Mouse (Mus musculus) liver, postnatal 0 days (tissue): ENCODE results near the gene Krba1. TPM values are rescaled to one million over a fixed set of nuclear protein-coding genes. Genes with fewer than 3 reads are reported as not detected.

ENCODE experiments used
- ATAC-seq: fragments of 200-750 bp; cut with Nextera tagmentation; 2 replicates; pipeline ENCODE4 v1.8.0; 2017; ENCODE audit warnings: mild to moderate bottlenecking, moderate library complexity
- DNase-seq: peaks from one replicate; pipeline ENCODE4 v3.0.0-alpha.2; 2016
- H3K27ac ChIP-seq: fragments of 300-500 bp; sonication (generic); 2 replicates; pipeline ENCODE4 v1.5.1; 2014; ENCODE audit warnings: antibody characterized with exemption, moderate library complexity, mild to moderate bottlenecking, low read depth
- H3K27me3 ChIP-seq: fragments of 300-500 bp; sonication (generic); 2 replicates; pipeline ENCODE4 v1.6.1; 2014; ENCODE audit warnings: low read length, control low read depth, mixed read lengths; ENCODE audit not compliant: insufficient read depth
- H3K36me3 ChIP-seq: fragments of 300-500 bp; sonication (generic); replicated peaks from 2 replicates; pipeline ENCODE4 v1.6.1; 2014; ENCODE audit warnings: mild to moderate bottlenecking, control low read depth, low read length, moderate library complexity, mixed read lengths; ENCODE audit not compliant: insufficient read depth
- H3K4me1 ChIP-seq: fragments of 300-500 bp; sonication (generic); 2 replicates; pipeline ENCODE4 v1.6.1; 2014; ENCODE audit warnings: antibody characterized with exemption, mild to moderate bottlenecking, control low read depth; ENCODE audit not compliant: insufficient read depth
- H3K4me2 ChIP-seq: fragments of 300-500 bp; sonication (generic); 2 replicates; pipeline ENCODE4 v1.6.1; 2014; ENCODE audit warnings: low read depth, mild to moderate bottlenecking, low read length, moderate library complexity, mixed read lengths
- H3K4me3 ChIP-seq: fragments of 300-500 bp; sonication (generic); 2 replicates; pipeline ENCODE4 v1.5.1; 2014; ENCODE audit warnings: low read depth, low read length
- H3K9ac ChIP-seq: fragments of 300-500 bp; sonication (generic); replicated peaks from 2 replicates; pipeline ENCODE4 v1.6.1; 2014; ENCODE audit warnings: mild to moderate bottlenecking, moderate library complexity
- H3K9me3 ChIP-seq: fragments of 300-500 bp; sonication (generic); 2 replicates; pipeline ENCODE4 v1.6.1; 2016; ENCODE audit warnings: mild to moderate bottlenecking, control low read depth, low read length, mixed read lengths
- CTCF ChIP-seq: sonication (generic); IDR thresholded peaks from 2 replicates; pipeline ENCODE4 v1.5.1; 2016; ENCODE audit warnings: antibody characterized with exemption, low read depth
- EP300 ChIP-seq: IDR thresholded peaks from 2 replicates; pipeline ENCODE4 v1.6.1; 2016; ENCODE audit warnings: antibody characterized with exemption, low read depth, mild to moderate bottlenecking
- WGBS: fragments of 180-500 bp; shearing (Covaris S2); extraction: QIAGEN DNeasy Blood & Tissue Kit; methylation state at CpG from one replicate; pipeline ENCODE4 v1.1.7; 2014; ENCODE audit not compliant: insufficient replicate concordance; 5-methylcytosine and 5-hydroxymethylcytosine counted together
- polyA plus RNA-seq: library from polyadenylated mRNA; unstranded; fragments of >200 nt; fragmentation: Nextera tagmentation; extraction: Ambion mirVana; gene quantifications from 2 replicates; pipeline ENCODE4 v1.2.1, GENCODE M21; 2015

Krba1 gene
- polyA plus RNA-seq, 1 experiment from 2014 or later, result 1.9 TPM

DNA sequence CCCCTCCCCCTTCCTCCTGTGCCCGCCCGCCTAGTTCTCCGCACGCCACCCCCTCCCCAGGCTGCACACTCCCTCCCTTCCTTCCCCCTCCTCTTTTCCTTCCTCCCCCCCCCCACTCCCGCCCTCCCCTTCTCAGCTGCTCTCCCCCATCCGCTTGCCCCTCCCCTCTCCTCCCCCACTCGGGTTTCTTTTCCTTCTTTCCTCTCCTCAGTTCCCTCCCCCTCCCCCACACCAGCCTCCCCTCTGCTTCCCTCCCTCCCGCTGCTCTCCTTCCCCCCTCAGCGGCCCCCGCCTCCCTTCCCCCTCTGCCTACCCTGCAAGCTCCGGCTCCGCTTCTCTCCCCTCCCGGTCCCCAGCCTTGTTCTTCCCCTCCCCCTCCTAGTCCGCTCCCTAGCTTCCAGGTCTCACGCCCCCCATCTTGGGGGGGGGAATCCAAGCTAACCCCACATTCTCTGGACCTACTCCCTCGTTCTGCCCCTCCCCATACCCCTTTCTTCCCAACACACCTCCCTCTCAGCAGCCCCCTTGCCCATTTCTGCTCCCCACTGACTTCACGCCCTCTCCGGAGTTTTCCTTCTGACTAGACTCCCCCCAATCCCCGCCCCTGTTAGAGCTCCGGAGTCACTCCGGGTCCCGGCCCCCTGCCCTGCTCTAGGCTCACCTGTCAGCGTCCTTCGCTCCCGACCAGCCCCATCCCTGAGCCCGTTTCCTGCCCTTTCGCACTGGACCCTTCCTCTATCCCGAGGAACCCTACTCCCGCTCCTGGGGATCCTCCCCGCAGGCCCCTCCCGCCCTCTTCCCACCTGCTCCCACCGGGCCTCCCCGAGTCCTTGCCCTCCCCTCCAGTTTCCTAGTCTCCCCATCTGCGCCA lies 49.2 kb downstream of the Krba1 start:
- WGBS, result 1% methylated on average over 30 of the region's 34 CpGs
- peak overlapping the region; percentile 63 for H3K4me3 ChIP-seq
- H3K9ac ChIP-seq, result peak overlapping the region; percentile 64
- H3K27me3 ChIP-seq, result 0 out of 2 replicates have a peak, but pooled peaks cover 4% of the 10 kb centered on the region
- TF ChIP-seq EP300 (no peak), CTCF (no peak)
- no peaks in the 10 kb centered on the region for H3K9me3 ChIP-seq
- peak overlapping the region; percentile 83 for H3K27ac ChIP-seq
- H3K4me2 ChIP-seq, result peak overlapping the region; percentile 85
- ATAC-seq, result peak; percentile 66
- H3K4me1 ChIP-seq, result peaks cover 2% of the 10 kb centered on the region; the same call in 1 of the 2 replicates
- DNase-seq, result peak; percentile 82
- peaks cover 8% of the 10 kb centered on the region; the same call in 1 of the 2 replicates for H3K36me3 ChIP-seq

DNA sequence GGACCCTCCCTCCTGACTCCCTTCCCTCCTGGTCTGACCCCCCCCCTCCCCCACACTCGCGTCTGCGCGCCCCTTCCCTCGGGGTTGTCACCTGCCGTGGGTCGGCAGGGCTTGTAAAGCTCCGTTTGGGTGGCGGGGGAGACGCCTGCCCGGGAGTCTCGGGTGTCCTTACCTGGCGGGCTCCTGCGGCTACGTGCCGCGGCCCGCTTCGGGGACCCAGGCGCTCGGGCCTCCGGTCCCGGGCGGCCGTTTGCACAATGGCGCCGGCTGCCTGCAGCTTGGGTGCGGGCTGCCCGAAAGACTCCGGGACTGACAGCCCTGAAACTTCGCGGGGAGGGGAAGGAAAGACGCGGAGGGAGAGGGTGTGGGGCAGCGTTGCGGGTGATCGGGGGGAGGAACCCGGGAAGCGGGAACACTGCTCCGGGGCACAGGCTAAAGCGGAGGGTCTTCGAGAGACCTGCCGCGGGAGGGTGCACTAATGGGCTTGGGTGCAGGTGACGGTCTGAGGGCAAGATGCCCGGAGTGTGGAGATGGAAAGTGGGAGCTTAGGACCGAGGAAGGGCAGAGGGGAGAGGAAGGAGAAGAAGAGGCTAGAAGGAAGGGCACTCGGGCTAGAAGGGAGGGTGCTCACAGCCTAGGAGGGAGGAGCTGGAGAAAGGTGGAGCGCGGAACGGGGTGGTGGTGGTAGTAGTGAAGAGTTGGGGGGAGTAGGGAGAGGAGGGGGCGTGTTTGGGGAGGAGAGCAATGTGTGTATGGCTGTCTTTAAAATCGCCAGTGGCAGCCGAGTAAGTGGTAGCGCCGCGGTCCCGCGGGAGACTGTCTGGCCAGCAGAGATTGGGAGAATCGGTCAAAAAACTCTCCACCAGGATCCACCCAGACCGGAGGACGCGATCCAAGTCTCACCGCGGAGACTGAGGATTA lies 50.1 kb downstream of the Krba1 start, which contains the start of gene Zfp467:
TSS of gene Zfp467 (minus strand) at position 645 of the 921 bp plus-strand sequence.
- ATAC-seq (no peak), DNase-seq (peak; percentile 44)
- 0 out of 2 replicates have a peak, but pooled peaks cover 4% of the 10 kb centered on the region for H3K27me3 ChIP-seq
- H3K27ac ChIP-seq, result peak within 1 kb of the TSS; percentile 83
- 1% methylated on average over 62 of the region's 65 CpGs for WGBS
- no peaks in the 10 kb centered on the region for H3K9me3 ChIP-seq
- H3K4me3 ChIP-seq, result peak within 1 kb of the TSS; percentile 63
- peaks cover 8% of the 10 kb centered on the region; the same call in 1 of the 2 replicates for H3K36me3 ChIP-seq
- TF ChIP-seq CTCF (no peak; the same call in 1 of the 2 replicates), EP300 (no peak)
- H3K9ac ChIP-seq, result peak within 1 kb of the TSS; percentile 64
- peak within 1 kb of the TSS; percentile 85 for H3K4me2 ChIP-seq
- peaks cover 2% of the 10 kb centered on the region; the same call in 1 of the 2 replicates for H3K4me1 ChIP-seq

DNA sequence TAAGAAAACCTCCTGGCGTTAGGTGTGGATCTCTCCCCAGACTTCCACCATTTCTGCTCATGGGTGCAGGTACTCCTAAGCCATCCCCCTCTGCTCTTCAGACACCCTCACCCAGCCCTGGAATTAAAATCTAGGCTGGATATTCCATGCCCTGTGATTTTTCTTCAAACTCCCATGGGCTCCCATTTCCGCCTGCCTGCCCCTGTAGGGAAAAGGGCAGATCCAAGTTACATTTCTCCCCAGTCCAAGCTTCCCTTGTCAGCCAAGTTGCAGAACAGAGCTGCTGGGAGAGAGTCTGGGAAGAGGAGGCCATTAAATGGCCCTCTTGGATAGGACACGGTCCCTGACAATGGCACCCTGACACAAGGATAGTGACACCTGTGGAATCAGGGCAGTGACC lies 50.9 kb downstream of the Krba1 start:
- ATAC-seq (no peak), DNase-seq (no peak)
- Histone ChIP-seq H3K4me1 (peaks cover 2% of the 10 kb centered on the region; the same call in 1 of the 2 replicates), H3K4me2 (peak overlapping the region; percentile 85), H3K27me3 (0 out of 2 replicates have a peak, but pooled peaks cover 4% of the 10 kb centered on the region), H3K27ac (peak overlapping the region; percentile 83; the same call in 1 of the 2 replicates), H3K4me3 (peak overlapping the region; percentile 63), H3K9ac (no peak overlapping the region; the same call in 1 of the 2 replicates), H3K36me3 (peaks cover 5% of the 10 kb centered on the region; the same call in 1 of the 2 replicates), H3K9me3 (no peaks in the 10 kb centered on the region)
- TF ChIP-seq CTCF (no peak), EP300 (no peak)
- WGBS, result 47% methylated on average over 3 of the region's 3 CpGs

DNA sequence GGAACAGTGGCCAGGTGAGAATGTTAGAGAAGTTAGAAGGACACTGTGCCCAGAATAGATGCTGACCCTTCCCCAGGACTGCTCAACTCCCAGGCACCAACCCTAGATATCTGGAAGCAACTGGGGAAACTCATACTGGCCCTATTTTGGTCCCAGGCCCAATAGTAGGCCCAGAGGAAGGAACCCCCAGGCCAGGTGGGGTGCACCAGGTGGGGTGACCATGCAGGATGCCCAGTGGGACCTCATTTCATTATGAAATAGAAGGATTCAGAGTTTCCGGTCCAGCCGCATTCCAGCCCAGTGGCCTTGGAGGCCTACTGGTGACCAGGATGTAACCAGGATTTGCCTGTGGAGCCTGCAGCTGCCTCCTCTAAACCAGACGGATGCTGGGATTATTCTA lies 51.5 kb downstream of the Krba1 start:
- WGBS, result 83% methylated on average over 3 of the region's 3 CpGs
- H3K27ac ChIP-seq, result no peak overlapping the region
- H3K9me3 ChIP-seq, result no peaks in the 10 kb centered on the region
- no peak overlapping the region for H3K4me3 ChIP-seq
- TF ChIP-seq EP300 (no peak), CTCF (no peak)
- H3K27me3 ChIP-seq, result 0 out of 2 replicates have a peak, but pooled peaks cover 4% of the 10 kb centered on the region
- no peak for ATAC-seq
- no peak overlapping the region for H3K4me2 ChIP-seq
- peaks cover 4% of the 10 kb centered on the region; the same call in 1 of the 2 replicates for H3K36me3 ChIP-seq
- no peak for DNase-seq
- H3K9ac ChIP-seq, result no peak overlapping the region
- H3K4me1 ChIP-seq, result peaks cover 2% of the 10 kb centered on the region; the same call in 1 of the 2 replicates

DNA sequence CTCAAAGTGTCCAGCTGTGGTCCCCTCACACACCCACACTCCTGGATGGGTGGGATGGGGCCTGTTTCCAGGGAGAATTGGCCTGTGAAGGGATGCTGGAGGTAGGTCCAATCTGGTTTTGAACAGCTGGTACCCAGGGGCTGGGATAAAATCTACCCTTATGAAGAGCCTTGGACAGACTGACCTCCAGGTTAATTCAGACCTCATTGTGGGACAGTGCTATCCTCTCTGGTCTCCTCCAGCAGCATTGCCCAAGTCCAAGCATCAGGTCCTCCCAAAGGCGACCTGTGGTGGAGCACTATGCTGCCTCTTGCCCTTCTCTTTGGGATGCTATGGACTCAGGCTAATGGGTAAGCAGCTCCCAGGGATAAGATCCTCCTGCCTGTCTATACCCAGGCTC lies 52.5 kb downstream of the Krba1 start, which contains the start of gene Sspo:
TSS of gene Sspo (plus strand) at position 301 of the 400 bp plus-strand sequence.
- WGBS, result 76% methylated on average over 1 of the region's 1 CpGs
- Histone ChIP-seq H3K4me3 (no peak within 1 kb of the TSS), H3K27me3 (0 out of 2 replicates have a peak, but pooled peaks cover 4% of the 10 kb centered on the region), H3K9me3 (no peaks in the 10 kb centered on the region), H3K27ac (no peak within 1 kb of the TSS), H3K36me3 (no peaks in the 10 kb centered on the region), H3K4me1 (peaks cover 2% of the 10 kb centered on the region; the same call in 1 of the 2 replicates), H3K9ac (no peak within 1 kb of the TSS), H3K4me2 (no peak within 1 kb of the TSS)
- TF ChIP-seq CTCF, result no peak
- TF ChIP-seq EP300, result no peak
- ATAC-seq, result no peak
- no peak for DNase-seq
